Mouse (Mus musculus) stomach, adult 2 months (tissue): ENCODE data around the gene Dusp11. TPM values are rescaled to one million over a fixed set of nuclear protein-coding genes. Genes with fewer than 3 reads are reported as not detected.

Source experiments
- polyA plus RNA-seq: library from polyadenylated mRNA; depleted of rRNA; stranded (reverse); fragments of >200 nt; gene quantifications from 2 replicates; pipeline ENCODE4 v1.2.3, GENCODE M21; 2012; rRNA removed

Gene Dusp11
- 17.4 and 20.1 TPM in 2 replicates for polyA plus RNA-seq

GRCm38 (mm10) chr6:85961101-85962091 is at the start of gene Dusp11:
Gene Dusp11, minus strand, starts transcription at chr6:85961667.

GRCm38 (mm10) chr6:85915539-85916513 is 45.6 kb downstream of the Dusp11 start, which contains the start of gene Nat8f1:
Gene Nat8f1, minus strand, starts transcription at chr6:85915687.

GRCm38 (mm10) chr6:85911587-85911986 is 49.9 kb downstream of the Dusp11 start, which contains the start of gene Tprkb:
Gene Tprkb, plus strand, starts transcription at chr6:85911865.

GRCm38 (mm10) chr6:85904642-85905061 is 56.8 kb downstream of the Dusp11 start, which contains the start of gene Nat8f4:
Gene Nat8f4, minus strand, starts transcription at chr6:85904884.

Other genes with a start within 250 kb of the Dusp11 start
- 2.4 TPM in 1 of 2 replicates, not detected in the other for gene Nat8f7, start 248.5 kb downstream of the Dusp11 start, polyA plus RNA-seq
- gene Nat8f3, start 195.9 kb downstream of the Dusp11 start, polyA plus RNA-seq: 0.24 and 0.26 TPM in 2 replicates
- gene Nat8f6, start 140.7 kb downstream of the Dusp11 start, polyA plus RNA-seq: 0.35 TPM in 1 of 2 replicates, not detected in the other
- gene Nat8f5, start 140.7 kb downstream of the Dusp11 start, polyA plus RNA-seq: 0.29 TPM in 1 of 2 replicates, not detected in the other
- 0.06 and 0.39 TPM in 2 replicates for gene Nat8, start 129.6 kb downstream of the Dusp11 start, polyA plus RNA-seq
- gene Nat8f2, start 92.5 kb downstream of the Dusp11 start, polyA plus RNA-seq: not detected in 2 replicates
- gene Nat8f4, start 56.8 kb downstream of the Dusp11 start, polyA plus RNA-seq: 0.37 TPM in 2 replicates
- 4.3 and 7.4 TPM in 2 replicates for gene Tprkb, start 49.8 kb downstream of the Dusp11 start, polyA plus RNA-seq
- gene Nat8f1, start 46.0 kb downstream of the Dusp11 start, polyA plus RNA-seq: 4.8 and 4.9 TPM in 2 replicates
- gene Figla, start 54.5 kb upstream of the Dusp11 start, polyA plus RNA-seq: not detected in 2 replicates
- gene Add2, start 67.0 kb upstream of the Dusp11 start, polyA plus RNA-seq: 0.50 and 0.77 TPM in 2 replicates
- 14.0 and 17.2 TPM in 2 replicates for gene Tgfa, start 233.6 kb upstream of the Dusp11 start, polyA plus RNA-seq